ENCODE assay signal across 8 mouse cellular contexts in the genomic region with DNA sequence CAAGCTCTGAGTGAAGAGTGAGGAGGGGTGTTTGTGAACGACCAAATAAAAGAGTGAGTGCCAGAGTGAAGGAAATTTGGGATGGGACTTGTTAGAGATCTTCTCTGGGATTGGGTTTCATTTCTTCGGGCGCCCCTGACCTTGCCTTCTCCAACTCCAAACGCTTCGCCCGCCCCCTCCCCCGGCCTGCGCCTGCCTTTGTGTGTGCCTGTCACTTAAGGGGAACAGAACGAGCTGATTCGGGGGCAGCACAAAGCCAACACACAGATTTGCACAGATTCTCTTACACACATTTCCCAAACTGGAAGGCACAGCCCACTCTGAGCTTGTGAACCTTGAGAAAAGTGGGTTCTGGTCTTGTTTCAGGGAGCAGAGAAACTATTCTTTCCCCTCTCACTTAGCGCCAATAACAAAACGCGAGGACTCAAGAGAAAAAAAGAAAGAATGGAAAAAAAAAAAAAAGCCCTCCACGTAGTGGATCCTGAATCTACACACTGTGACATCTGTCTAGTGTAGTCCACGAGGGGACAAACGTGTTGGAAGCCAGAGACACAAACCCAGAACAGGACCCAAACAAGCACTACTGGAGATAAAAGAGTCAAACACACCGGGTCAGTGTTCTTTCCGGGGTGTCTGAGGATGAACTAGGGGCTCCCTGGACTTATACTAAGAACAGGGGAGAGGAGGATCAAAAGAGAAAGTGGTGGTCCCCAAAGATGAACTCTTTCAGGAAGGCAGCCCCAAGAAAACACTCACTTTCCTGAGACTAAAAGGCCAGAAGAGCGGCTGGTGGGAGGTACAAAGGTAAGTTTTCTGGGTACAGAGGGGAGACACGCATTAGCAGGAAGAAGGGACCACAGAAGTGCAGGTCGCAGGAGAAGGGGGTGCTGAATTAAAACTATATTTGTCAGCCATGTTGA. TPM values are rescaled to one million over a fixed set of nuclear protein-coding genes. Genes with fewer than 3 reads are reported as not detected.
DNase-seq lines count a peak whose midpoint lies in the region; ATAC-seq and TF ChIP-seq lines count a peak whose summit lies in the region.

No protein-coding gene starts in this region.

- no peak for TF ChIP-seq POLR2A in lung, adult 2 months (IDR thresholded peaks at IDR 0.05; ENCODE audit: borderline replicate concordance, extremely low read depth, low read depth, low read length)

- peaks cover 9% of the 10 kb centered on the region for H3K4me1 ChIP-seq in heart, embryonic 15.5 days (replicated peaks)
- H3K4me1 ChIP-seq in lung, adult 2 months (ENCODE audit: control insufficient read depth, insufficient read depth, low read length) = peaks cover 10% of the 10 kb centered on the region

- ATAC-seq in heart, embryonic 15.5 days (replicated peaks; ENCODE audit: insufficient number of reproducible peaks, insufficient read depth, low FRiP score, low read depth) = no peak

- H3K27me3 ChIP-seq in heart, embryonic 15.5 days = no peaks in the 10 kb centered on the region

- WGBS in heart, embryonic 15.5 days = under 1% methylated on average over 21 of the region's 21 CpGs
- under 1% methylated on average over 21 of the region's 21 CpGs for WGBS in lung, adult 2 months

- no peaks in the 10 kb centered on the region for H3K9me3 ChIP-seq in heart, embryonic 15.5 days (replicated peaks)

- peak overlapping the region; percentile 93 for H3K4me3 ChIP-seq in heart, embryonic 15.5 days
- H3K4me3 ChIP-seq in lung, adult 2 months (replicated peaks; ENCODE audit: extremely low read depth, low read depth, low read length) = peak overlapping the region; percentile 90

- DNase-seq in B cell, adult 2 months = peak; percentile 22 to 38
- DNase-seq in R1 (ENCODE audit: low read depth, low spot score) = peak; percentile 73
- peak; percentile 63 for DNase-seq in embryo, embryonic 10 days (ENCODE audit: low spot score)
- DNase-seq in kidney, postnatal 25 days = peak; percentile 41 to 68
- DNase-seq in lung, adult 2 months = peak; percentile 35
- peak; percentile 28 for DNase-seq in ovary, adult 18-20 months (ENCODE audit: low spot score)
- peak; percentile 39 for DNase-seq in yolk sac, embryonic 10.5 days (ENCODE audit: low spot score)

- TF ChIP-seq CTCF in lung, adult 2 months (IDR thresholded peaks at IDR 0.05; ENCODE audit: insufficient read depth, low read length) = no peak

- H3K4me2 ChIP-seq in heart, embryonic 15.5 days = peak overlapping the region; percentile 78

- peak overlapping the region; percentile 94 for H3K27ac ChIP-seq in heart, embryonic 15.5 days

- peak overlapping the region; percentile 89 for H3K9ac ChIP-seq in heart, embryonic 15.5 days

- no peaks in the 10 kb centered on the region for H3K36me3 ChIP-seq in heart, embryonic 15.5 days

RNA-seq across cellular contexts. Expression of gene Tet2, which starts 1.6 kb away (rescaled TPM):
- 11.9 and 13.6 TPM in 2 replicates for polyA plus RNA-seq in heart, embryonic 15.5 days (2015; fragmentation: Nextera tagmentation; extraction: Ambion mirVana)
- 9.8 and 17.3 TPM in 2 replicates for polyA plus RNA-seq in lung, adult 2 months (2012; rRNA removed)
